Mouse (Mus musculus) mouse trophoblast stem cell (cell line): ENCODE results near the gene L3mbtl3.

Source experiments
- in situ Hi-C, 2 experiments: fragments of 300-500 bp; cut with MseI, MboI; formaldehyde crosslinking; loops; 2 replicates in 1 of 2; 3 replicates in 1 of 2; pipeline ENCODE4 v1.15.1; 2025

The L3mbtl3 gene

DNA sequence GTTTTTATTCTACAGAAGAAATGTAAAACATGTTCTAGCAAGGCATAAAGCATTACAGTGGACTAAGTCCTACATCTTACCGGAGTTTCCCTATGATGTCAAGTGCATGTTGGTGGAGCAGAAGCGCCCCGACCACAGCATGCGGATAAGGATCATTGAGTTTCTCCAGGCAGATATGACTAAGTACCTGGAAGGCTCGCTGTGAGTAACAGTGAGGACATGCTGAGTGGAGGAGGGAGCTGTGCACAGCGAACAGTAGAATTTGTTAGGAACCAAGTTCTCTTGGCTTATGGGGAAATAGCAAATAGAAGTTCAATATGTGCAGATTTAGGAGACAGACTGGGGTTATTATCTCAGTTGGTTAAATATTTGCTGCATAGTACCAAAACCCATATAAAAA, 131.3 kb downstream of the L3mbtl3 start:
- in situ Hi-C loops, result no loop called here

DNA sequence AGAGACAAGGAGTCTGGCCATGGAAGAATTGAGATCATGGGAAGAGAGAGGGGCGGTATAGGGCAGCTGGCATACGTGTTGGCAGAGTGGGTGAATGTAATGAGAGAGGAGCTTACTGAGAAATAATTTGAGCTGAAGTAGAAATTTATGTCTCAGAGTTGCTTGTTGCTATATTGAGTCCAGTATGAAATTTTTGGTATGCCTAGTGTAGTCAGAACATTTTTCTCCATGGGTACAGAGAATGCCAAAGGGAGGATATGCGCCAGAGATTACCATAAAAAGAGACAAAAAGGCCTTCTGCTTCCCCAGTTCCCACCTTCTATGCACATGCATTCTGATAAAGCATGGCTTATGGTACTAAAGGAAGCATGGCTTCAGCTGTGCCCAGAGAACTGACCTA, 132.6 kb downstream of the L3mbtl3 start:
- in situ Hi-C loops, result no loop called here

DNA sequence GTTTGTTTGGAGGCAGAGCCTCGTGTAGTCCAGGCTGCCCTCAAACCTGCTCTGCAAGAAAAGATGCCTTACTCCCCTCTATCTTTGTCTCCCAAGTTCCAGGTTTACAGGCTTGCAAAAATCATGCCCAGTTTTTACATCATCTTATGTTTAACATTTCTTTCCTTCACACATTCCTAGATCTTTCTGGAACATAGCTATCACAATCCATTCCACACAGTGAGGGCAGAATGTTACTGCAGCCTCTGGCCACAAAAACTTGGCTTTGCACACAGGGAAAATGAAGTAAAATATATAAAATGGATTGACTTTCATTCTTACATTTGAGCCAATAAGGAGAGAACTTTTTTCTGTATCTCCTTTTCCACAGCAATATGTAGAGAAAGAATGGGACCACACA, 136.7 kb downstream of the L3mbtl3 start:
- in situ Hi-C loops, result no loop called here

DNA sequence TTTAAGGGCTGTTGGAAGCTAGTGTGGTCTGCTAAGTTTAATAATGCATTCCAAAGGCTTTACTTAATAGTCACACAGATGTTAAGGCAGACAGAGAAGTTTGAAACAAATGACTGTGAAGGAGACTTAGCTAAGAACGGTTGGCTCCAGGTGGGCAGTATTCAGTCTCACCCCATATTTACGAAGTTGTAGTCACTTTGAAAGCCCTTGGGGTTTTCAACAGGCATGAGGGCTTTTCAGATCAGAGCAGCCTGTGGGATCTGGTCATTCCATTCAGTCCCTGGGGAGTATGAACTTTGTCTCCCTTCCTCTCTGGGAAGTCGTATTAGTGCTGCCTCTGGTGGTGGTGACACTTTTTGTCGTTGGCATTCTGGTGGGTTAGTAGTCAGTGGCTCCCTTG, 137.2 kb downstream of the L3mbtl3 start:
- in situ Hi-C loops, result no loop called here

DNA sequence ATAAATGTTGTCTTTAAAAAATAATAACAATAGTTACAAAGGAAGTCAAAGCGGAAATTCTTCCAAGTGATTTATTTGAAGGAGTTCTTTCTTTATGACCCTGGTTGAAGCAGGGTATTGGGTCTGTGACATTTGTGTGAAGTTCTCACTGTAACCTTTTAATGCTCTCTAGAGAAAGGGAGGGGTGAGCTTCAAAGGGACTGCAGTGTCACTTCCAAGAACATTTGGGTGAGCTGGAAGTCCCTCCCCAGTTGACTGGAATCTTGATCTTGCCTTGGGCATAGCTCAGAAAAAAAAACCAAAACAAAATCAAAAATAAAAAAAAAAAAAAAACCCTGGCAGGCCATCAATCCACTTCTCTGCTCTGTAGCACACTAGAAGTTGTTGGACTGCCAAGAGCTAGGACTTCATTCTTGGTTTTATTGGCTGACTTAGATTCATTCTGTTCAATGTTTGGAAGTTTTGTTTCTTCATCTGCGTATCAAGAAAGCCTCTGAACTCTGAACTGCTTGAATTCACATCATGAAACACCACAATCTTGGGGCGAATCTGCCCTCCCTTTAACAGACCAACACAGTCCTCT, 143.6 kb downstream of the L3mbtl3 start:
- in situ Hi-C loops, result no loop called here

DNA sequence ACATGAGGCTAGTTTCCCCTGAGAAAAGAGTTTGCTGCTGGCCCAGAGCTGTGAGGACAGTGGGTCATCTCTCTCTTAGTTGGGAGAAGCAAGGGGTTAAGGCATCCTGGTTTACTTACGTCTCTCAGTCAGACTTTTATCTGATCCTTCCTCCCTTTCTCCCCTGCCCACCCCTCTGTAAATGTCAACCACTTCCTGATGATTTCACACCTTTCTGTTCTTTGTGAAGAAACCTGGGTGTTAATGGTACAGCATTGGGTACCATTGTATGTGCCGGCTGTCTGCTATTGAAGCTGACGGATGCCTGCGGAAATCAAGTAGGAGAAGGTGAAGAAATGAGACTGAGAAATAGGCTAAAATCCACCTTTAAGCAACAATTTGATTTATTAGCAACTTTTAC, 146.3 kb downstream of the L3mbtl3 start, which contains the start of gene Samd3:
TSS of gene Samd3 (plus strand) at position 220 of the 400 bp plus-strand sequence.
- in situ Hi-C loops, result no loop called here

DNA sequence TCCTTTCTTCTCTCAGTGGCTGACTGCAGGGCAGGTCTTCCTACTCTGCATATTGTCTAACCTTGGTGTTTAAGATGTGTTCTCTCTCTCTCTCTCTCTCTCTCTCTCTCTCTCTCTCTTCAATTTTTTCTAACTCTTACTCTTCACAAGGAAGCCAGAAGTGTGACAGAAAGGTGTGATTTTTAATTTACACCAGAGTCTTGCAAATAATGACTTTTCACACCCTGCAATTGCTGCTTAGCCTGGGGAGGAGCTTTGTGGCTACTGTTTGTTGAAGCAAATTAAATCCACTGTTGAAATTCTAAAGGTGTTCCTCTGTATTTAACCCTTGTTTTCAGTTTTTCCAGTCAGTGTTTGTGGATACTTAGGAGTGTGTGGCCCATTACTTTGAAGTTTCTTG, 147.6 kb downstream of the L3mbtl3 start:
- in situ Hi-C loops, result no loop called here

DNA sequence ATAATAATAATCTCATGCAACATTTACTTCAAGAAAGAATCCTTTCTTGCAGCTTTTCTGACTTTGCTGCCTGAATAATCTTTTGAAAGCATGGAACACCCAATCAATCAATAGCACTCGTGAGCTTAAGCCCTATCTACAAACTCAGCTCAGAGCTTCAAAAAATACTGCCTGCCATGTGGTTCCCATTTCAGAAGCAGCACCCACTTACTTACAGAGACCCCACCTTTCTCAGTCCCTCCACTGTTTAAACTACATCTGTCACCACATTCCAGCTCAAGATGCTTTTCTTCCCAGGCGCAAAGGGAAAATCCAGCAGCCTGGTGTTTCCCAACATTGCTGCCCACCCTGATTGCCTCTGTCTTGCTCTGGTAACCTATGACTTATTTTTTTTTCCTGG, 149.0 kb downstream of the L3mbtl3 start:
- in situ Hi-C loops, result no loop called here

DNA sequence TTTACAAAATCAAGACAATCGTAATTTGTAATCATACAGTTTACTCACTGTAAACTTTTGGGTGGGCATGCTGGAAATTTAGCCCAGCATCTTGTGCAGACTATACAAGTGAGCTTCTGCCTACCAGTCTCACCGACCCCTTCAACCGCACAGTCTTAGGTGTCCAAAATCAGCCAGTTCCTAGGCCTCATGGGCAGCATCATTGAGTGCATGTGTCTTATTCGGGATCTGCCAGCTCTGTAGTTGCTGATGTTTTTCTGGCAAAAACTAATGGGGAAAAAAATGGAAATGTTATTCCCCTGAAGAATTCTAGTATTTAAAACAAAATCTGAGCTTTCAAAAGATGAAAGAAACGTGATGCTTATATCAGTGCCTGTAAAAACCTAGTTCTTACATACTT, 149.5 kb downstream of the L3mbtl3 start:
- in situ Hi-C loops, result no loop called here
